Mouse (Mus musculus) liver, embryonic 15.5 days (tissue): ENCODE measurements around the gene Wdfy2. TPM values are rescaled to one million over a fixed set of nuclear protein-coding genes. Genes with fewer than 3 reads are reported as not detected.

Experiments used
- ATAC-seq: fragments of 200-750 bp; cut with Nextera tagmentation; 2 replicates; pipeline ENCODE4 v1.8.0; 2017; ENCODE audit warnings: moderate number of reproducible peaks, mild to moderate bottlenecking, moderate library complexity; ENCODE audit not compliant: insufficient read depth
- H3K27ac ChIP-seq: fragments of 300-500 bp; sonication (generic); replicated peaks from 2 replicates; pipeline ENCODE4 v1.5.1; 2015; ENCODE audit warnings: mild to moderate bottlenecking, inconsistent platforms
- H3K27me3 ChIP-seq: fragments of 300-500 bp; sonication (generic); 2 replicates; pipeline ENCODE4 v1.6.1; 2015; ENCODE audit warnings: mild to moderate bottlenecking, inconsistent platforms
- H3K36me3 ChIP-seq: fragments of 300-500 bp; sonication (generic); replicated peaks from 2 replicates; pipeline ENCODE4 v1.6.1; 2015; ENCODE audit warnings: moderate library complexity, mild to moderate bottlenecking, inconsistent platforms
- H3K4me1 ChIP-seq: fragments of 300-500 bp; sonication (generic); replicated peaks from 2 replicates; pipeline ENCODE4 v1.6.1; 2015; ENCODE audit warnings: inconsistent platforms
- H3K4me2 ChIP-seq: fragments of 300-500 bp; sonication (generic); 2 replicates; pipeline ENCODE4 v1.6.1; 2015; ENCODE audit warnings: moderate library complexity, mild to moderate bottlenecking, inconsistent platforms
- H3K4me3 ChIP-seq: fragments of 300-500 bp; sonication (generic); replicated peaks from 2 replicates; pipeline ENCODE4 v1.5.1; 2015; ENCODE audit warnings: mild to moderate bottlenecking, inconsistent platforms
- H3K9ac ChIP-seq: fragments of 300-500 bp; sonication (generic); 2 replicates; pipeline ENCODE4 v1.6.1; 2015; ENCODE audit warnings: moderate library complexity, mild to moderate bottlenecking, inconsistent platforms
- H3K9me3 ChIP-seq: fragments of 300-500 bp; sonication (generic); replicated peaks from 2 replicates; pipeline ENCODE4 v1.6.1; 2016; ENCODE audit warnings: inconsistent platforms
- WGBS: fragments of 180-500 bp; shearing (Covaris S2); methylation state at CpG from one replicate; pipeline ENCODE4 v1.1.7; 2015; ENCODE audit warnings: mixed read lengths; ENCODE audit not compliant: insufficient replicate concordance; 5-methylcytosine and 5-hydroxymethylcytosine counted together
- polyA plus RNA-seq: library from polyadenylated mRNA; unstranded; fragments of >200 nt; fragmentation: Nextera tagmentation; extraction: Ambion mirVana; gene quantifications from 2 replicates; pipeline ENCODE4 v1.2.1, GENCODE M21; 2015

Gene Wdfy2
- polyA plus RNA-seq, 1 experiment from 2014 or later, result 2.6 TPM

DNA sequence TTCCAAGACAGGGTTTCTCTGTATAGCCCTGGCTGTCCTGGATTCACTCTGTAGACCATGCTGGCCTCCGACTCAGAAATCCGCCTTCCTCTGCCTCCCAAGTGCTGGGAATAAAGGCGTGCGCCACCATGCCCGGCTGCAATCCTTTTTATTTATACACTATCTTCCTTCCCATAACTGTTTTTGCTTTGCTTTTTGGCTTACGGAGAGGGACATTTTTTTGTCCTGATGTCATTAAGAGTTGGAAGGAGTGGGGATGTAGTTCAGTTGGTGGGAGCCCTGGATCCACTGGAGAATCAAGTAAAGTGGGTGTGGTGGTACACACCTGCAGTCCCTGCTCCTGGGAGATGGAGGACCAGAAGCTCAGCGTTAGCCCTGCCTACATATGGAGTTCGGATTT, 6.7 kb downstream of the Wdfy2 start:
- 73% methylated on average over 8 of the region's 8 CpGs for WGBS

DNA sequence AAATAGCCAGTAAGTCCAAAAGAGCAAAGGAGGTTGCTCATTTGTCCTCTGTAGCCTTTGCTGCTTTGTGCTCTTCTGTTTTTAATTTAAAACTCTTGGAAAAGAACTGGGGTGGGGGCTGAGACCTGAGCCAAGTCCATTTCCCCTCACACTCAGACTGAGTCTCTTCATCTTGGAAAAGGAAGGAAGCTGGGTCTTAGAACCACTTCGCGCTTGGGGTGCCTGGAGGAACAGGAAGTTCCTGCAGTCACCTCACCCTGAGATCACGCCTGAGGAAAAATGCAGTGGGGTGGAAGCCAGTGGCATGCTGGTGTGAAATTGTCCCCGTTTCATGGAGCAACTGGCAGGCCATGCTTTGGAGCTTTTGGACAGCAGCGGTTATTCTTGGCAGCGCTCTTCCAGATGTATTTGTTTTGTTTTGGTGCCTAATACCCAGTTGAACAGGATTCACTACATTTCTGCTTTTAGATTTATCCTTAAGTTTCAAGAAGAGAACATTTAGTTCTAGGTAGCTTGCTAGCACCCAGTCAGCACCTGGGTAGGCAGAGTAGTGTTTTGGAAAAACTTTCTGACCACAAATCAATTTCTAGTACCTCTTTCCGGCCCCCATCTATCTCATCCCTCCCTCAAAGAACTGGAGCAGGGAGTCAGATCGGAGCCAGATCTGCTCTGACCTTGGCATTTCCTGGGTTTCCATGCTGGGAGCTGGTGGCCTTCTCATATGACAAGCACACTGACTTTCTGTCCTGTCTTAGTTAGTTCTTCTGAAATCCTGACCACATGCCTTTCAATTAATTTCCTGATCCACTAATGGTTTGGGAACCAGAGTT, 7.7 kb downstream of the Wdfy2 start:
- no peaks in the 10 kb centered on the region for H3K27me3 ChIP-seq
- H3K4me2 ChIP-seq, result no peak overlapping the region
- no peak overlapping the region for H3K9ac ChIP-seq
- H3K27ac ChIP-seq, result no peak overlapping the region
- ATAC-seq, result no peak
- 0 out of 2 replicates have a peak, but pooled peaks cover 10% of the 10 kb centered on the region for H3K4me1 ChIP-seq
- no peak overlapping the region for H3K4me3 ChIP-seq
- H3K9me3 ChIP-seq, result no peaks in the 10 kb centered on the region
- WGBS, result 36% methylated on average over 8 of the region's 8 CpGs
- no peaks in the 10 kb centered on the region for H3K36me3 ChIP-seq

More for the DNA sequence above, 6.7 kb downstream of the Wdfy2 start:
- Histone ChIP-seq H3K4me1 (peaks cover 10% of the 10 kb centered on the region; the same call in 1 of the 2 replicates), H3K27ac (no peak overlapping the region), H3K9me3 (no peaks in the 10 kb centered on the region), H3K36me3 (no peaks in the 10 kb centered on the region), H3K27me3 (no peaks in the 10 kb centered on the region), H3K4me3 (no peak overlapping the region), H3K9ac (no peak overlapping the region), H3K4me2 (no peak overlapping the region)
- no peak for ATAC-seq

DNA sequence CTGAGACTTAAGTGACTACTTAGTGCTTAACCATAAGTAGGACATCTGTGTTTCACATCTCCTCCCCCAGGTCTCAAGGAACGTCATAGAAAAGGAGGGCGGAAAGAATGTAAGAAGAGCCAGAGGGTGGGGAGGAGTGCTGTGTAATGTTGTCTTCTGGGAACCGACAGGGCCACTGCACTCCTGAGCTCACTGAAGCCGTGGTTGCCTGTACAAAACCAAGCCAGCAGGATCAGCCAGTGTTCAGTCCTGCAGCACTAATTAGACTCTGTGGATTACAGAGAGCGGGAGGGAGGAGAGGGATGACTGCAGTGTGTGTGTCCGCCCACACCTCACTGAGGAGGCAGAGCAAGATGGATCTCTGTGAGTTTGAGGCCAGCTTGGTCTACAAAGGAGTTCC, 13.5 kb downstream of the Wdfy2 start:
- H3K9me3 ChIP-seq, result no peaks in the 10 kb centered on the region
- H3K9ac ChIP-seq, result no peak overlapping the region
- 60% methylated on average over 6 of the region's 6 CpGs for WGBS
- H3K27ac ChIP-seq, result no peak overlapping the region
- H3K36me3 ChIP-seq, result no peaks in the 10 kb centered on the region
- 0 out of 2 replicates have a peak, but pooled peaks cover 4% of the 10 kb centered on the region for H3K4me1 ChIP-seq
- H3K27me3 ChIP-seq, result no peaks in the 10 kb centered on the region
- ATAC-seq, result no peak
- H3K4me3 ChIP-seq, result no peak overlapping the region
- H3K4me2 ChIP-seq, result no peak overlapping the region

DNA sequence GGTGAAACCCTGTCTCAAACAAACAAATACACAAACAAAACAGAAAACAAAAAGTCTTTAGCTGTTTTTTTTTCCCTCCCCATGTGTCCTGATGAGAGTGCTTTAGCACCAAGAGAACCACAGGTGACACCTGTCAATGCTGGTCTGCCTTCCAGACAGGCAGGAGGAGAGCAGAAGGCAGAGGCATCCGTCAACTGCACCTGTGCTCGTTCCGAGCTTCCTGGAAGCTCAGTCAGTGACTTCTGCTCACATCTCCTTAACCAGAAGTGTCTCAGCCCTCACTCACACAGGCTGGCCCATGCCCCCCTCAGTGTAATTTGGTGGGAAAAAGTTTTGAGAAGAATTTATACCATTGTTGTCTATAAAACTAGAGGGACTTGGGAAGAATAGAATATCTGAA, 15.4 kb downstream of the Wdfy2 start:
- Histone ChIP-seq H3K4me3 (no peak overlapping the region), H3K27me3 (no peaks in the 10 kb centered on the region), H3K9me3 (no peaks in the 10 kb centered on the region), H3K27ac (no peak overlapping the region), H3K4me2 (no peak overlapping the region), H3K36me3 (no peaks in the 10 kb centered on the region), H3K4me1 (0 out of 2 replicates have a peak, but pooled peaks cover 4% of the 10 kb centered on the region), H3K9ac (no peak overlapping the region)
- 61% methylated on average over 3 of the region's 3 CpGs for WGBS
- no peak for ATAC-seq

DNA sequence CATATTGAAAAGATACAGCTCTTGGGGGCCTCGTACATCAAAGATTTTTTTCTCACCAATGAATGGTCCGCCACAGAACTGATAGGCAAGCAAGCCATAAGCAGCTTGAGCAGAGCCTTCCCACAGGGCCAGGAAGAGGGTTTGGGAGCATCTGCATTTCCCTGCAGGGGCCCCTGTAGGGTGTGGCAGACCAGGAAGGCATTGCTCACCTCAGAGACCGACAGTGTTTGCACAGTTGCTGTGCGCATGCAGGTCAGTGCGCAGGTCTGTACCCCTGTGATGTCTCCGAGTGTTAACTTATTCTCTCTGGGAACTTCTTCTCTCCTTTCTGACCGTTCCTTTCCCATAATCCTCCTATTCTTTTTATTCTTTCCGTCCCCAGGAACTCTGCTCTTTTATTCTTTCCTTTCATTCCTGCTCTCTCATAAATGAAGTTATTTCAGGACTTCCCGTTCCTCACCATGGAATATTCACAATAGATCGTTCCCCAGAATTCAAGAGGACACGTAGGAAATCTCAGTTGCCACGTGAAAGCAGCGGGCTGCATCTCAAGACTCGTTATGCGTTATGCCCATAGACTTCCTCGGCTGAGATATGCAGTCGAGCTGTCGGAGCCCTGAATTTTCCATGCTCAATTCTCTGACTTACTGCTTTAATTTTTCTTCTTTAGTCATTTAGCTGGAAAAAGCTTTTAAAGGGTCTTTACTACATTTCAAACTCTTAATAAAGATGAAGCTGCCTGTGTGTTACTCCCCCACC, 17.8 kb downstream of the Wdfy2 start:
- H3K9ac ChIP-seq, result no peak overlapping the region
- no peaks in the 10 kb centered on the region for H3K36me3 ChIP-seq
- no peak overlapping the region for H3K27ac ChIP-seq
- no peak overlapping the region for H3K4me2 ChIP-seq
- H3K27me3 ChIP-seq, result no peaks in the 10 kb centered on the region
- H3K9me3 ChIP-seq, result no peaks in the 10 kb centered on the region
- WGBS, result 69% methylated on average over 18 of the region's 18 CpGs
- ATAC-seq, result no peak
- H3K4me1 ChIP-seq, result peaks cover 8% of the 10 kb centered on the region; the same call in 1 of the 2 replicates
- H3K4me3 ChIP-seq, result no peak overlapping the region

DNA sequence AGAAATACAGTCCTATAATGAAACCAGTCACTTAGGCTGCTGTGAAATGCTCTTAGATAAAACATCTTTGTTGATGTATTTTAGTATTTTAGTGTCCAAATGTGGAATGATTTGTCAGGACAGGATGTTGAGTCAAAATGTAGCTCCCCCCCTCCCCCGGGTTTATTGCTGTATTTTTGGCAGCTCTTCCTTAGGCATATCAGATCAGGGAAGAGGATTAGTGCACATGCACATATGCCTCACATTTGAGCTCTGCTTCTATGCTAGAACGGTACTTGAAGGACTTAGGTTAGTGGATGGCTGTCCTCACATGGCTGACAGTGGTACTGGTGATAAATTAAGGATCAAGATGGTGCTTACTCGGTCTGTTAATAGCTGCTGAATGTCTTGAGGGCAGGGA, 18.4 kb downstream of the Wdfy2 start:
- Histone ChIP-seq H3K27me3 (no peaks in the 10 kb centered on the region), H3K4me3 (no peak overlapping the region), H3K9me3 (no peaks in the 10 kb centered on the region), H3K36me3 (no peaks in the 10 kb centered on the region), H3K4me2 (no peak overlapping the region), H3K27ac (no peak overlapping the region), H3K4me1 (peaks cover 8% of the 10 kb centered on the region; the same call in 1 of the 2 replicates), H3K9ac (no peak overlapping the region)
- WGBS, result 47% methylated on average over 3 of the region's 3 CpGs
- no peak for ATAC-seq

DNA sequence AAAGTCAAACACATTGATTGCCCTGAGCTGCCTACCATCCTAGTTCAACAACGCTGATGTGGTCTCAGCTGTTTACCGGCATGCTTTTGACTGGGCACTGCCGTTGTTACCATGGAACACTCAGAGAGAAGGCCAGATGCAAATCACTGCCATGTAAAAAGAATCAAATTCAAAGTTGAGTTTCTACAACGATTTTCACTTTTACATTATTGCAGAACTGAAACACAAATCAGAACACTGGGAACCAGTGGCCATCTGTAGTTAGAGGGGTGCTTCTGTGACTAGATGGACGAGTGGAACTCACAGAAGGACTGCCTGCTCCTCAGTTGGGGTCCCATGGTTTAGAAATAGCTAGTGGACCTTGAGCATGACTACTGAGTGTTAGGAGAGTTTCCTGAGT, 19.0 kb downstream of the Wdfy2 start:
- Histone ChIP-seq H3K27ac (no peak overlapping the region), H3K4me1 (peaks cover 8% of the 10 kb centered on the region; the same call in 1 of the 2 replicates), H3K27me3 (no peaks in the 10 kb centered on the region), H3K36me3 (no peaks in the 10 kb centered on the region; the same call in 1 of the 2 replicates), H3K9ac (no peak overlapping the region), H3K4me3 (no peak overlapping the region), H3K9me3 (no peaks in the 10 kb centered on the region), H3K4me2 (no peak overlapping the region)
- 62% methylated on average over 5 of the region's 5 CpGs for WGBS
- no peak for ATAC-seq

DNA sequence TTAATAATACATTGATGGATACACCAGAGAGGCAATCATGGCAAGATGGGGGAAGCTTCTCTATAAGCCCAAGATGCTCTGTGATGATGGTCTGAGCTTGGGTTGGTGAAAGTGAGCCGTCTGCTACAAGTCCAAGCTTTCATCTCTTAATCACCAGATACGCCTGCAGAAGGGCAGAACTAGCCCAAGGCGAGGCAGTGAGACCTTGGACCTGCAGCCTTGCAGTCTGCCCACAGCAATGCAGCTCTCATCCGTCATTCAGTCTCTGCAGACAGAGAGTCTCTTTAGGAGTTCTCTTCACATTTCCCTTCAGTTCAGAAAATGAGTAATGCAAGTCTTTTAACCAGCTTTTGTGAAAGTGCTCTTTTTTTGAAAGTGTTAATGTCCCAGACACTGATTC, 20.4 kb downstream of the Wdfy2 start:
- Histone ChIP-seq H3K4me3 (no peak overlapping the region), H3K4me1 (peaks cover 8% of the 10 kb centered on the region; the same call in 1 of the 2 replicates), H3K9ac (no peak overlapping the region), H3K4me2 (no peak overlapping the region), H3K36me3 (no peaks in the 10 kb centered on the region; the same call in 1 of the 2 replicates), H3K27me3 (no peaks in the 10 kb centered on the region), H3K27ac (no peak overlapping the region), H3K9me3 (no peaks in the 10 kb centered on the region)
- WGBS, result 44% methylated on average over 4 of the region's 4 CpGs
- ATAC-seq, result no peak

DNA sequence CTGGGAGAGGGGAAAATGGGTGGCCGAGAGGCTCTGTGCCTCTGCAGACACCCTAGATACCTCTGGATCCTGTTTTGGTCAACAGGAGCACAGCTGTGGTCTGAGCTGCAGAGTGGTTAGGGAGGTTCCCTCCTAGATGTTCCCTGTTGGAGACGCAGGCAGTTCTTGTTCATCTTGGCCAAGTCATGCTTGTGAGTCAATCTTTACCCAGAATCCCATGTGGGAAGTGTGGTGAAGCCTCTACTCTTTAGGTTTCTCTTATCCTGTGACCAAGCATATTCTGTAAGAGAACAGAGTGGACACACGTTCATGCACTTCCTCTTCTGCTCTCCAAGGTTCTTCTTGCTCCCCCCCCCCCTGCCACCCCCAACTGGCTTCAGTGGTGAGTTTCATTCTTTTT, 20.8 kb downstream of the Wdfy2 start:
- no peaks in the 10 kb centered on the region for H3K9me3 ChIP-seq
- WGBS, result 10% methylated on average over 3 of the region's 3 CpGs

DNA sequence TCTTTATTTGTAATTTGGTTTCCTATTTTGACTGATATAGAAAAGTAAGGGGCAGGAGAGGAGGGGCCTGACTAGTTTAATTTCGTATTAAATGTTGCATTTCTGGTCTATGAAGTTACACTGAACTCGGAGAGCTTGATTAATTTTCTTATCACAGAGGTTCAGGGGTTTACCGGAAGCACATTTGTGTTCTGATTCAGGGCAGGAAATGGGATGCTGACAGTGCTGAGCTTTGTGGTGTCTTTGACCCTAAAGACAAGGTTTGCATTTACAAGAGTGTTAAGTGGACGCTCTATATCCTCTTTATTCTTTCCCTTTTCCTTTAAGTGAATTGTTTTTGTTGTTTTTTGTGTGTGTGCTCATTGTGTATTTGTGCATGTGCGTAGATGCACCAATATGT, 25.1 kb downstream of the Wdfy2 start:
- Histone ChIP-seq H3K4me3 (no peak overlapping the region), H3K4me2 (no peak overlapping the region), H3K27ac (no peak overlapping the region), H3K36me3 (no peaks in the 10 kb centered on the region; the same call in 1 of the 2 replicates), H3K27me3 (no peaks in the 10 kb centered on the region), H3K9me3 (no peaks in the 10 kb centered on the region), H3K4me1 (peaks cover 22% of the 10 kb centered on the region), H3K9ac (no peak overlapping the region)
- ATAC-seq, result no peak
- 21% methylated on average over 5 of the region's 5 CpGs for WGBS

More for the DNA sequence above, 20.8 kb downstream of the Wdfy2 start:
- no peak overlapping the region for H3K9ac ChIP-seq
- no peak overlapping the region for H3K27ac ChIP-seq
- H3K36me3 ChIP-seq, result no peaks in the 10 kb centered on the region; the same call in 1 of the 2 replicates
- H3K4me2 ChIP-seq, result no peak overlapping the region
- H3K4me1 ChIP-seq, result peaks cover 8% of the 10 kb centered on the region; the same call in 1 of the 2 replicates
- 0 out of 2 replicates have a peak, but pooled peaks have one; percentile 22 for ATAC-seq
- no peak overlapping the region for H3K4me3 ChIP-seq
- H3K27me3 ChIP-seq, result no peaks in the 10 kb centered on the region

DNA sequence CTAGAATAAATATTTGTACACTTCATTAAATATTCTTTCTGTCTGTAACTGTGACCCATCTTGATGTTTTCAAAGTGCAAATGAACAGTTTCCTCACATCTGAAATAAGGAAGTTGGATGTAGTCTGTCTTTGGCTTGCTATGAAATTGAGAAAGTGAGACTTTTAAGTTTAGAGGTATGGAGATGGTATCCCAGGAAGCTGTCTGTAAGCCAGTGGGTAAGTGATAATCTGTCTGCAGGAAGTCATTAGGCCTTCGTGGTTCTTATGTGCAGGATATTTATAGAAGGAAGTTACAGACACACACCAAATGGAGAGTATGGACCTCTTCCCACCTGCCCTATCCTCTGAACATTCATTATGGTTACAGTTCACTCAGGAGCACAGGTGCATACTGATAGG, 26.8 kb downstream of the Wdfy2 start:
- H3K36me3 ChIP-seq, result no peaks in the 10 kb centered on the region; the same call in 1 of the 2 replicates
- ATAC-seq, result no peak
- H3K9ac ChIP-seq, result no peak overlapping the region
- no peaks in the 10 kb centered on the region for H3K9me3 ChIP-seq
- H3K4me1 ChIP-seq, result peaks cover 27% of the 10 kb centered on the region
- 17% methylated on average over 1 of the region's 1 CpGs for WGBS
- H3K4me2 ChIP-seq, result no peak overlapping the region
- H3K27me3 ChIP-seq, result no peaks in the 10 kb centered on the region
- H3K27ac ChIP-seq, result no peak overlapping the region
- no peak overlapping the region for H3K4me3 ChIP-seq
